Comparison of ENCODE assay signal across 8 mouse cellular contexts in genomic region chr4:91371819-91372215, GRCm38 (mm10). TPM values are rescaled to one million over a fixed set of nuclear protein-coding genes. Genes with fewer than 3 reads are reported as not detected.
DNase-seq lines count a peak whose midpoint lies in the region; ATAC-seq and TF ChIP-seq lines count a peak whose summit lies in the region.

No protein-coding gene starts in this region.

- H3K27ac ChIP-seq in embryonic facial prominence, embryonic 13.5 days: no peak overlapping the region
- H3K27ac ChIP-seq in lung, embryonic 14.5 days (ENCODE audit: low read depth): no peak overlapping the region

- H3K9ac ChIP-seq in embryonic facial prominence, embryonic 13.5 days: peak overlapping the region; percentile 67
- peak overlapping the region; percentile 41 for H3K9ac ChIP-seq in lung, embryonic 14.5 days

- H3K9me3 ChIP-seq in embryonic facial prominence, embryonic 13.5 days: no peaks in the 10 kb centered on the region
- H3K9me3 ChIP-seq in lung, embryonic 14.5 days (ENCODE audit: low read depth, low read length): no peaks in the 10 kb centered on the region

- no peak for TF ChIP-seq CTCF in lung, embryonic 14.5 days (IDR thresholded peaks at IDR 0.05; ENCODE audit: low read depth)

- H3K36me3 ChIP-seq in embryonic facial prominence, embryonic 13.5 days: no peaks in the 10 kb centered on the region
- no peaks in the 10 kb centered on the region for H3K36me3 ChIP-seq in lung, embryonic 14.5 days (ENCODE audit: insufficient read depth)

- peak overlapping the region; percentile 64 for H3K4me3 ChIP-seq in embryonic facial prominence, embryonic 13.5 days
- peak overlapping the region; percentile 58 for H3K4me3 ChIP-seq in lung, embryonic 14.5 days (ENCODE audit: low read depth, low read length)

- 0% methylated on average over 38 of the region's 44 CpGs for WGBS in embryonic facial prominence, embryonic 13.5 days
- 0% methylated on average over 40 of the region's 44 CpGs for WGBS in lung, embryonic 14.5 days

- peak; percentile 18; the same call in 1 of the 2 replicates for ATAC-seq in embryonic facial prominence, embryonic 13.5 days (ENCODE audit: insufficient number of reproducible peaks, insufficient read depth, low FRiP score, low TSS enrichment, low read depth)
- ATAC-seq in lung, embryonic 14.5 days (ENCODE audit: insufficient read depth): peak; percentile 33
- ATAC-seq in monocyte, adult 5-6 weeks (replicated peaks; ENCODE audit: insufficient number of reproducible peaks, low FRiP score, low TSS enrichment, poor library complexity, severe bottlenecking): no peak

- H3K4me1 ChIP-seq in embryonic facial prominence, embryonic 13.5 days: peaks cover 29% of the 10 kb centered on the region
- H3K4me1 ChIP-seq in lung, embryonic 14.5 days (ENCODE audit: insufficient read depth): peaks cover 3% of the 10 kb centered on the region; the same call in 1 of the 2 replicates

- peak overlapping the region; percentile 99 for H3K4me2 ChIP-seq in embryonic facial prominence, embryonic 13.5 days
- H3K4me2 ChIP-seq in lung, embryonic 14.5 days: peak overlapping the region; percentile 96

- H3K27me3 ChIP-seq in embryonic facial prominence, embryonic 13.5 days: peaks cover 69% of the 10 kb centered on the region
- H3K27me3 ChIP-seq in lung, embryonic 14.5 days (ENCODE audit: insufficient read depth, low read length): peaks cover 45% of the 10 kb centered on the region

- DNase-seq in layer of hippocampus, adult 11-12 months (ENCODE audit: low spot score): peak; percentile 67
- DNase-seq in layer of hippocampus, adult 9-10 months (ENCODE audit: low spot score): no peak
- DNase-seq in heart, postnatal 4 days: peak; percentile 56
- DNase-seq in layer of hippocampus, postnatal 14 days (ENCODE audit: low spot score in 2 of 2): peak; percentile 75
- peak; percentile 83 for DNase-seq in lung, embryonic 14.5 days
- DNase-seq in ovary, postnatal 10 days (ENCODE audit: low spot score): peak; percentile 15

RNA-seq across cellular contexts. Expression of gene Elavl2, which starts 28.8 kb away (rescaled TPM):
- 4.6 and 6.1 TPM in 2 replicates for polyA plus RNA-seq in embryonic facial prominence, embryonic 13.5 days (2015; fragmentation: Nextera tagmentation; extraction: Ambion mirVana)
- 1 to 10 TPM; 2.3 to 2.7 TPM for total RNA-seq in heart, postnatal 4 days (2021)
- 100 to 1,000 TPM; 122 to 126 TPM for total RNA-seq in layer of hippocampus, postnatal 14 days (2021)
- 4.3 and 4.4 TPM in 2 replicates for polyA plus RNA-seq in lung, embryonic 14.5 days (2014; fragmentation: Nextera tagmentation; extraction: Ambion mirVana)
- not detected in 3 replicates for total RNA-seq in monocyte, adult 5-6 weeks (2017)

Comparison
In these comparisons a context has a peak if more than half of its experiments do, and no peak if none do; other contexts are left out.
1. RNA of gene Elavl2, which starts 28.8 kb away (total RNA-seq): 122 to 126 TPM in layer of hippocampus, postnatal 14 days; 2.3 to 2.7 TPM in heart, postnatal 4 days and not detected in monocyte, adult 5-6 weeks; every median in the first group is over 10 times any median in the second.